Mouse (Mus musculus) ovary, postnatal 36 days (tissue): ENCODE results near the gene Tmem120b.

Experiments
- DNase-seq: peaks from one replicate; pipeline ENCODE4 v3.0.0; 2022; ENCODE audit warnings: low spot score, mixed read lengths

Gene Tmem120b

GRCm38 (mm10) chr5:123160341-123160740 is 92.1 kb downstream of the Tmem120b start:
- peak; percentile 59 for DNase-seq

DNA sequence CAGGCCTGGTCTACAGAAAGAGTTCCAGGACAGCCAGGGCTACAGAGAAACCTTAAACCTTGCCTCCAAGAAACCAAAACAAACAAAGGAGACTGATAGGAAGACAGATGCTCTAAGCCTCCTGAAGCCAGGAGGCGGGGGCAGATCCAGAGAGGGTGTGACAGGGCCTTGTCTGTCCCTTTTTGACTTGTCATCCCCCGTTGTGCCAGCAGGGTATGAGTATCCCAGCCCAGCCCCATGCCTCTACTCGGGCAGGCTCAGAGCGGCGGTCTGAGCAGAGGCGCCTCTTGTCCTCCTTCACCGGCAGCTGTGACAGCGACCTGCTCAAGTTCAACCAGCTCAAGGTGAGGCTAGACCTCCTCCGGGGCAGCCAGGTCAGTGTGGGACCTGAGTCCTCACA is 94.7 kb downstream of the Tmem120b start:
- no peak for DNase-seq

- no peak for DNase-seq
Observed at GRCm38 (mm10) chr5:123166437-123166836, 98.2 kb downstream of the Tmem120b start.
